Mouse (Mus musculus) myocyte (in vitro differentiated cells): ENCODE data around the gene Ring1. TPM values are rescaled to one million over a fixed set of nuclear protein-coding genes. Genes with fewer than 3 reads are reported as not detected.
"Not testable (repeated sequence)": the region's sequence is repeated elsewhere in the genome, so short reads cannot be mapped to it uniquely, and the experiment has no call there.

Source experiments
- H3K27me3 ChIP-seq: one replicate; pipeline ENCODE4 v1.6.1; 2011; ENCODE audit not compliant: control insufficient read depth, insufficient read depth, insufficient read length
- H3K36me3 ChIP-seq: one replicate; pipeline ENCODE4 v1.6.1; 2011; ENCODE audit not compliant: control insufficient read depth, insufficient read depth
- H3K4me2 ChIP-seq: one replicate; pipeline ENCODE4 v1.6.1; 2011; ENCODE audit warnings: low read depth, control low read depth
- H3K4me3 ChIP-seq: one replicate; pipeline ENCODE4 v1.5.1; 2011; ENCODE audit warnings: mild to moderate bottlenecking, control low read depth, moderate library complexity
- H3K79me2 ChIP-seq: one replicate; pipeline ENCODE4 v1.6.1; 2011; ENCODE audit not compliant: control insufficient read depth, insufficient read depth
- H3ac ChIP-seq: one replicate; pipeline ENCODE4 v1.6.1; 2011; ENCODE audit not compliant: control insufficient read depth, insufficient read length
- CEBPB ChIP-seq: IDR thresholded peaks from 2 replicates; pipeline ENCODE4 v1.6.1; 2011; ENCODE audit warnings: mild to moderate bottlenecking, moderate library complexity; ENCODE audit not compliant: poor library complexity, insufficient read depth, severe bottlenecking
- E2F4 ChIP-seq: IDR thresholded peaks from one replicate; pipeline ENCODE4 v1.6.1; 2011; ENCODE audit warnings: mild to moderate bottlenecking, control low read depth, moderate library complexity; ENCODE audit not compliant: insufficient read depth
- MAX ChIP-seq: IDR thresholded peaks from one replicate; pipeline ENCODE4 v1.6.1; 2011; ENCODE audit warnings: low read depth, mild to moderate bottlenecking, control low read depth
- MYOD1 ChIP-seq, 3 experiments: IDR thresholded peaks; one replicate each; pipeline ENCODE4 v1.6.1; 2011; ENCODE audit warnings: control low read depth in 2 of 3, low read depth in 2 of 3, mild to moderate bottlenecking in 2 of 3, moderate library complexity in 1 of 3; ENCODE audit not compliant: insufficient read length in 2 of 3, control insufficient read depth in 1 of 3
- MYOG ChIP-seq, 3 experiments: IDR thresholded peaks; one replicate each; pipeline ENCODE4 v1.6.1; 2011; ENCODE audit warnings: control low read depth in 2 of 3, low read depth in 2 of 3, mild to moderate bottlenecking in 2 of 3; ENCODE audit not compliant: insufficient read length in 2 of 3, control insufficient read depth in 1 of 3, insufficient read depth in 1 of 3
- POLR2A ChIP-seq: IDR thresholded peaks from one replicate; pipeline ENCODE4 v1.6.1; 2011; ENCODE audit warnings: low read depth, mild to moderate bottlenecking, control low read depth, moderate library complexity; ENCODE audit not compliant: insufficient read length
- POLR2AphosphoS2 ChIP-seq: IDR thresholded peaks from one replicate; pipeline ENCODE4 v1.6.1; 2011; ENCODE audit warnings: low read depth, control low read depth; ENCODE audit not compliant: insufficient read length
- REST ChIP-seq: IDR thresholded peaks from one replicate; pipeline ENCODE4 v1.6.1; 2011; ENCODE audit warnings: mild to moderate bottlenecking, control low read depth, moderate library complexity; ENCODE audit not compliant: insufficient read depth, insufficient read length
- SRF ChIP-seq: IDR thresholded peaks from one replicate; pipeline ENCODE4 v1.6.1; 2011; ENCODE audit warnings: low read depth; ENCODE audit not compliant: control insufficient read depth, insufficient read length
- TCF12 ChIP-seq: IDR thresholded peaks from one replicate; pipeline ENCODE4 v1.6.1; 2011; ENCODE audit warnings: mild to moderate bottlenecking, control low read depth; ENCODE audit not compliant: poor library complexity, insufficient read depth, severe bottlenecking
- TCF3 ChIP-seq: IDR thresholded peaks from one replicate; pipeline ENCODE4 v1.6.1; 2011; ENCODE audit warnings: low read depth, control low read depth; ENCODE audit not compliant: insufficient read length
- USF1 ChIP-seq: IDR thresholded peaks from one replicate; pipeline ENCODE4 v1.6.1; 2011; ENCODE audit warnings: low read depth, mild to moderate bottlenecking, control low read depth, moderate library complexity
- polyA plus RNA-seq: library from polyadenylated mRNA; unstranded; fragments of >200 nt; fragmentation: generic; extraction: Trizol; gene quantifications from one replicate; pipeline ENCODE4 v1.2.1, GENCODE M21; 2012; ENCODE audit warnings: missing spikeins

The Ring1 gene
- polyA plus RNA-seq, 1 experiment: 42.9 TPM

GRCm38 (mm10) chr17:33995651-33996050 lies 28.8 kb downstream of the Ring1 start:
- H3K27me3 ChIP-seq: no peaks in the 10 kb centered on the region
- H3ac ChIP-seq: no peak overlapping the region
- H3K36me3 ChIP-seq: no peaks in the 10 kb centered on the region
- no peak for TF ChIP-seq MYOD1 (IDR thresholded peaks at IDR 0.05; ENCODE audit: control insufficient read depth in 1 of 3, insufficient read length in 2 of 3, low read depth in 2 of 3)
- no peak for TF ChIP-seq E2F4
- TF ChIP-seq TCF12: no peak
- TF ChIP-seq TCF3: no peak
- no peak for TF ChIP-seq POLR2AphosphoS2
- TF ChIP-seq POLR2A: no peak
- no peak for TF ChIP-seq REST
- no peak for TF ChIP-seq USF1
- TF ChIP-seq SRF: no peak
- TF ChIP-seq MYOG (IDR thresholded peaks at IDR 0.05; ENCODE audit: control insufficient read depth in 1 of 3, insufficient read depth in 1 of 3, insufficient read length in 2 of 3, low read depth in 2 of 3): no peak
- TF ChIP-seq CEBPB: no peak
- TF ChIP-seq MAX: no peak
- H3K4me2 ChIP-seq: no peak overlapping the region
- H3K4me3 ChIP-seq: no peak overlapping the region
- no peaks in the 10 kb centered on the region for H3K79me2 ChIP-seq

- TF ChIP-seq POLR2A (no peak), USF1 (no peak), TCF3 (no peak), E2F4 (no peak), POLR2AphosphoS2 (no peak), CEBPB (no peak), TCF12 (no peak), MYOD1 (IDR thresholded peaks at IDR 0.05; ENCODE audit: control insufficient read depth in 1 of 3, insufficient read length in 2 of 3, low read depth in 2 of 3) (no peak), REST (no peak), SRF (no peak), MYOG (IDR thresholded peaks at IDR 0.05; ENCODE audit: control insufficient read depth in 1 of 3, insufficient read depth in 1 of 3, insufficient read length in 2 of 3, low read depth in 2 of 3) (no peak), MAX (no peak)
- Histone ChIP-seq H3K36me3 (no peaks in the 10 kb centered on the region), H3K4me3 (no peak overlapping the region), H3K4me2 (no peak overlapping the region), H3ac (no peak overlapping the region), H3K79me2 (no peaks in the 10 kb centered on the region), H3K27me3 (no peaks in the 10 kb centered on the region)
These were observed 29.5 kb downstream of the Ring1 start for GRCm38 (mm10) chr17:33994959-33995358.

DNA sequence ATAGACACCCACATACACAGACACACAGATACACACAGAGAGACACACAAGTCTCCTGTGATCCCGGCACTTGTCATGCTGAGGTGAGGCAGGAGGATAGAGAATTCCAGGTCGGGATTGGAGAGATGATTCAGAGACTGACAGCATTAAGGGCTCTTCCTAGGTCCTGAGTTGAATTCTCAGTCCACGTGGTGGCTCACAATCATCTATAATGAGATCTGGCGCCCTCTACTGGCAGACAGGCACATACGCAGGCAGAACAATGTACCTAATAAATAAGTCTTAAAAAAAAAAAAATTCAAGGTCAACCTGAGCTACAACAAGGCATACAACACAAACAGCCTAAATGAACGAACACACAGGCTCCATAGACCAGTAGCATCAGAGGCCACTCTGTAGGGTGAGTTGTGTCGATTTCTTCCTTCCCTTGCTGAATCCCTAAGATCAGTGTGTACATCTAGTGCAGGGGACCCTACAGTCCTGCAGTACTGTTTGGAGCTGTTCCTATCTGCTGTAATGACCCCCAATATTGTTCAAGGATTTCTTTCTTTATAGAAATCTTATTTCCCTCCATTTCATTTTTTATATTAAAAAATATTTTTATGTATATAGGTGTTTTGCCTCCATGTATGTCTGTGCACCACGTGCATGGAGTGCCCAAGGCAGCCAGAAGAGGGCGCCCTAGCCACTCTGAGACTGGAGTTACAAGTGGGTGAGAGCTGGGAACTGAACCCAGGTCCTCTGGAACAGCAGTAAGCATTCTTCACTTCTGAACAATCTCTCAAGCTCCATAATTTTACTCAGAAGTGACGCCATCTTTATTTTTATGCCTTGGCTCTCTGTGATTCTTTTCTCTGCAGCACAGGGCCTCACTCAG lies 32.5 kb downstream of the Ring1 start:
- H3ac ChIP-seq: no peak overlapping the region
- no peak overlapping the region for H3K4me3 ChIP-seq
- H3K79me2 ChIP-seq: no peaks in the 10 kb centered on the region
- peaks cover 8% of the 10 kb centered on the region for H3K27me3 ChIP-seq
- H3K36me3 ChIP-seq: no peaks in the 10 kb centered on the region
- H3K4me2 ChIP-seq: no peak overlapping the region
- TF ChIP-seq USF1: peak; percentile 90
- no peak for TF ChIP-seq TCF3

- not testable (repeated sequence) for H3ac ChIP-seq, H3K4me2 ChIP-seq, H3K4me3 ChIP-seq
These were observed 42.3 kb downstream of the Ring1 start for GRCm38 (mm10) chr17:33982136-33982535.

GRCm38 (mm10) chr17:33981192-33981909 lies 43.1 kb downstream of the Ring1 start:
- not testable (repeated sequence) for H3K36me3 ChIP-seq, H3ac ChIP-seq, H3K4me3 ChIP-seq, H3K4me2 ChIP-seq, H3K79me2 ChIP-seq
- H3K27me3 ChIP-seq: peaks cover 14% of the 10 kb centered on the region

More at GRCm38 (mm10) chr17:33982136-33982535, 42.3 kb downstream of the Ring1 start:
- not testable (repeated sequence) for H3K79me2 ChIP-seq, H3K36me3 ChIP-seq
- peaks cover 14% of the 10 kb centered on the region for H3K27me3 ChIP-seq
